Mouse (Mus musculus) lung, postnatal 14 days (tissue): ENCODE measurements at regions not wholly inside any gene's neighbourhood (a gene's known extent, or its start where the extent isn't known, plus 50 kb on each side); places are given as distances from the start of the nearest gene placed in this dataset.
A peak's percentile ranks its signal among the peaks of the same experiment; 100 is the strongest.

Experiments
- DNase-seq: peaks from one replicate; pipeline ENCODE4 v3.0.0; 2021

GRCm38 (mm10) chr9:61092834-61093479, 279.2 kb upstream of the Tle3 start:
- DNase-seq = no peak

GRCm38 (mm10) chr9:61095069-61095775, 276.9 kb upstream of the Tle3 start:
- peak; percentile 36 for DNase-seq

- no peak for DNase-seq
Observed at GRCm38 (mm10) chr9:61101741-61102450, 270.3 kb upstream of the Tle3 start.

- no peak for DNase-seq
Observed at GRCm38 (mm10) chr9:61102451-61103358, 269.5 kb upstream of the Tle3 start.

GRCm38 (mm10) chr9:61105550-61106280, 266.5 kb upstream of the Tle3 start:
- DNase-seq = no peak

GRCm38 (mm10) chr9:61109519-61110285, 262.5 kb upstream of the Tle3 start:
- DNase-seq = no peak

GRCm38 (mm10) chr9:61111206-61111605, 261.0 kb upstream of the Tle3 start:
- DNase-seq = no peak

GRCm38 (mm10) chr9:61111733-61112415, 260.3 kb upstream of the Tle3 start:
- DNase-seq = peak; percentile 45

- no peak for DNase-seq
Observed at GRCm38 (mm10) chr9:61119252-61119651, 252.9 kb upstream of the Tle3 start.

GRCm38 (mm10) chr9:61120531-61120930, 251.6 kb upstream of the Tle3 start:
- DNase-seq = no peak

GRCm38 (mm10) chr9:61120931-61121391, 251.2 kb upstream of the Tle3 start:
- no peak for DNase-seq

GRCm38 (mm10) chr9:61123431-61123830, 248.7 kb upstream of the Tle3 start:
- no peak for DNase-seq

- no peak for DNase-seq
Observed at GRCm38 (mm10) chr9:61125769-61126168, 246.4 kb upstream of the Tle3 start.

- no peak for DNase-seq
Observed at GRCm38 (mm10) chr9:61128077-61128476, 244.1 kb upstream of the Tle3 start.

GRCm38 (mm10) chr9:61129186-61129585, 243.0 kb upstream of the Tle3 start:
- DNase-seq = no peak

- no peak for DNase-seq
Observed at GRCm38 (mm10) chr9:61130877-61131276, 241.3 kb upstream of the Tle3 start.

- DNase-seq = no peak
Observed at GRCm38 (mm10) chr9:61135263-61135882, 236.8 kb upstream of the Tle3 start.

- no peak for DNase-seq
Observed at GRCm38 (mm10) chr9:61135917-61136316, 236.2 kb upstream of the Tle3 start.

GRCm38 (mm10) chr9:61138741-61139368, 233.3 kb upstream of the Tle3 start:
- DNase-seq = no peak

GRCm38 (mm10) chr9:61143101-61143500, 229.1 kb upstream of the Tle3 start:
- no peak for DNase-seq
